In genomic region chr7:97578361-97579066, GRCm38 (mm10) we compare ENCODE assay signal across 7 mouse cellular contexts. TPM values are rescaled to one million over a fixed set of nuclear protein-coding genes. Genes with fewer than 3 reads are reported as not detected.
A peak's percentile ranks its signal among the peaks of the same experiment; 100 is the strongest.
DNase-seq lines count a peak whose midpoint lies in the region; ATAC-seq lines count a peak whose summit lies in the region.

No protein-coding gene starts in this region.

- ATAC-seq in intestine, embryonic 14.5 days (replicated peaks; ENCODE audit: low FRiP score, low TSS enrichment, low read depth): no peak
- ATAC-seq in megakaryocyte-erythroid progenitor cell, adult 5-6 weeks (replicated peaks; ENCODE audit: low FRiP score, low TSS enrichment, poor library complexity, severe bottlenecking): peak; percentile 10; the same call in 1 of the 2 replicates
- no peak for ATAC-seq in stomach, embryonic 14.5 days (ENCODE audit: insufficient number of reproducible peaks, insufficient read depth, low FRiP score, low read depth)

- H3K36me3 ChIP-seq in intestine, embryonic 14.5 days (ENCODE audit: control insufficient read depth, insufficient read depth, low read length): 0 out of 2 replicates have a peak, but pooled peaks cover 12% of the 10 kb centered on the region
- H3K36me3 ChIP-seq in stomach, embryonic 14.5 days (ENCODE audit: control insufficient read depth, insufficient read depth, low read length): no peaks in the 10 kb centered on the region; the same call in 1 of the 2 replicates

- H3K27ac ChIP-seq in intestine, embryonic 14.5 days (ENCODE audit: low read depth): peak overlapping the region; percentile 97
- peak overlapping the region; percentile 17; the same call in 1 of the 2 replicates for H3K27ac ChIP-seq in stomach, embryonic 14.5 days (ENCODE audit: low read length)

- peak overlapping the region; percentile 99 for H3K9ac ChIP-seq in intestine, embryonic 14.5 days (ENCODE audit: low read length)
- H3K9ac ChIP-seq in stomach, embryonic 14.5 days (replicated peaks; ENCODE audit: low read depth, low read length): peak overlapping the region; percentile 78

- no peaks in the 10 kb centered on the region for H3K9me3 ChIP-seq in intestine, embryonic 14.5 days (ENCODE audit: control insufficient read depth, low read length)
- H3K9me3 ChIP-seq in stomach, embryonic 14.5 days (ENCODE audit: control insufficient read depth, low read depth, low read length): no peaks in the 10 kb centered on the region

- H3K4me1 ChIP-seq in intestine, embryonic 14.5 days (replicated peaks; ENCODE audit: control insufficient read depth, insufficient read depth, low read length): peaks cover 13% of the 10 kb centered on the region
- H3K4me1 ChIP-seq in stomach, embryonic 14.5 days (ENCODE audit: control insufficient read depth, insufficient read depth, low read length): peaks cover 11% of the 10 kb centered on the region; the same call in 1 of the 2 replicates

- 23% methylated on average over 8 of the region's 8 CpGs for WGBS in intestine, embryonic 14.5 days
- 23% methylated on average over 8 of the region's 8 CpGs for WGBS in stomach, embryonic 14.5 days

- no peaks in the 10 kb centered on the region for H3K27me3 ChIP-seq in intestine, embryonic 14.5 days (replicated peaks; ENCODE audit: control insufficient read depth, insufficient read depth, low read length)
- no peaks in the 10 kb centered on the region for H3K27me3 ChIP-seq in stomach, embryonic 14.5 days (ENCODE audit: control insufficient read depth, insufficient read depth, low read length)

- H3K4me2 ChIP-seq in intestine, embryonic 14.5 days (ENCODE audit: low read length): peak overlapping the region; percentile 69
- peak overlapping the region; percentile 72 for H3K4me2 ChIP-seq in stomach, embryonic 14.5 days (replicated peaks; ENCODE audit: low read depth, low read length)

- intact Hi-C loops in left cerebral cortex, postnatal 10 days (cut with DNase I): loop anchor here (5.0 kb wide), 3 partner anchors 79 to 151 kb away; partner anchors contain the start of gene Ints4

- peak overlapping the region; percentile 98 for H3K4me3 ChIP-seq in intestine, embryonic 14.5 days (ENCODE audit: low read depth, low read length)
- H3K4me3 ChIP-seq in stomach, embryonic 14.5 days (ENCODE audit: low read depth, low read length): peak overlapping the region; percentile 100

- peak; percentile 63 for DNase-seq in ZHBTc4 (ENCODE audit: low read depth, low spot score)
- peak; percentile 75 for DNase-seq in cerebellum, adult 9-11 months
- peak; percentile 48 to 62 for DNase-seq in gastrocnemius, adult 8-10 months (ENCODE audit: low spot score in 2 of 2)
- DNase-seq in intestine, embryonic 14.5 days (ENCODE audit: low spot score): peak; percentile 73
- peak; percentile 20 to 52 for DNase-seq in left cerebral cortex, postnatal 10 days (ENCODE audit: extremely low spot score in 1 of 2, low spot score in 2 of 2)

RNA-seq across cellular contexts. Expression of gene Aamdc, which starts 0.8 kb away (rescaled TPM):
- total RNA-seq in gastrocnemius, adult 8-10 months (2022): 100 to 1,000 TPM; 117 to 148 (median 134) TPM
- polyA plus RNA-seq in intestine, embryonic 14.5 days (2014; fragmentation: Nextera tagmentation; extraction: Ambion mirVana): 48.8 and 54.0 TPM in 2 replicates
- total RNA-seq in left cerebral cortex, postnatal 10 days (2021): 10 to 100 TPM; 24.7 to 24.8 TPM
- 10.9 and 15.9 TPM in 2 replicates for total RNA-seq in megakaryocyte-erythroid progenitor cell, adult 5-6 weeks (2014; fragmentation: Nextera tagmentation)
- total RNA-seq in megakaryocyte-erythroid progenitor cell, adult 5-6 weeks (2017): 36.3 and 43.2 TPM in 2 replicates
- polyA plus RNA-seq in stomach, embryonic 14.5 days (2014; fragmentation: Nextera tagmentation; extraction: Ambion mirVana): 56.8 and 62.4 TPM in 2 replicates

RNA-seq across cellular contexts. Expression of gene Rsf1, which starts 1.2 kb away (rescaled TPM):
- total RNA-seq in gastrocnemius, adult 8-10 months (2022): 10 to 100 TPM; 13.6 to 16.2 (median 14.5) TPM
- polyA plus RNA-seq in intestine, embryonic 14.5 days (2014; fragmentation: Nextera tagmentation; extraction: Ambion mirVana): 20.3 and 20.9 TPM in 2 replicates
- 10 to 100 TPM; 36.6 to 38.0 TPM for total RNA-seq in left cerebral cortex, postnatal 10 days (2021)
- total RNA-seq in megakaryocyte-erythroid progenitor cell, adult 5-6 weeks (2014; fragmentation: Nextera tagmentation): 21.4 and 24.5 TPM in 2 replicates
- total RNA-seq in megakaryocyte-erythroid progenitor cell, adult 5-6 weeks (2017): 25.9 and 50.3 TPM in 2 replicates
- 26.8 and 33.3 TPM in 2 replicates for polyA plus RNA-seq in stomach, embryonic 14.5 days (2014; fragmentation: Nextera tagmentation; extraction: Ambion mirVana)
